Mouse (Mus musculus) CH12.LX (cell line): ENCODE measurements around the gene Rad9a. TPM values are rescaled to one million over a fixed set of nuclear protein-coding genes. Genes with fewer than 3 reads are reported as not detected.

Source experiments
- DNase-seq: peaks from one replicate; pipeline ENCODE4 v3.0.0-alpha.2; 2013; ENCODE audit errors: extremely low read depth
- H3K27ac ChIP-seq: 2 replicates; pipeline ENCODE4 v1.5.1; 2012; ENCODE audit warnings: low read depth, mild to moderate bottlenecking, control low read depth, moderate library complexity; ENCODE audit not compliant: insufficient read depth
- H3K27me3 ChIP-seq: replicated peaks from 2 replicates; pipeline ENCODE3; 2012; ENCODE audit warnings: inconsistent platforms
- H3K36me3 ChIP-seq, 2 experiments: replicated peaks in 1 of 2; 2 replicates each; pipeline versions ENCODE3 to v1.6.1; 2012; ENCODE audit warnings: inconsistent platforms in 1 of 2, low read length in 1 of 2, mild to moderate bottlenecking in 1 of 2, mixed read lengths in 1 of 2, moderate library complexity in 1 of 2; ENCODE audit not compliant: control insufficient read depth in 1 of 2, insufficient read depth in 1 of 2
- H3K4me1 ChIP-seq, 2 experiments: 2 replicates each; pipeline ENCODE4 v1.6.1; 2012; ENCODE audit warnings: inconsistent platforms in 1 of 2, moderate library complexity in 1 of 2; ENCODE audit not compliant: insufficient read depth in 2 of 2, control insufficient read depth in 1 of 2
- H3K4me2 ChIP-seq: 2 replicates; pipeline ENCODE4 v1.6.1; 2012; ENCODE audit warnings: low read depth, mild to moderate bottlenecking, control low read depth; ENCODE audit not compliant: poor library complexity, insufficient read depth, severe bottlenecking
- H3K4me3 ChIP-seq, 3 experiments: fragments of 150-350 bp in 1 of 3; sonication (generic) in 1 of 3; replicated peaks in 1 of 3; 2 replicates each; pipeline versions ENCODE3 to v1.5.1; 2011 to 2012; ENCODE audit warnings: low read depth in 2 of 3, low read length in 2 of 3, mild to moderate bottlenecking in 2 of 3, moderate library complexity in 2 of 3, control low read depth in 1 of 3, improper control_type of control experiment in 1 of 3, inconsistent platforms in 1 of 3, mixed read lengths in 1 of 3; ENCODE audit not compliant: poor library complexity in 1 of 3
- H3K79me2 ChIP-seq: replicated peaks from 2 replicates; pipeline ENCODE4 v1.6.1; 2012; ENCODE audit warnings: mild to moderate bottlenecking, moderate library complexity; ENCODE audit not compliant: control insufficient read depth, poor library complexity, insufficient read depth, severe bottlenecking; ENCODE audit errors: extremely low read depth
- H3K9ac ChIP-seq: 2 replicates; pipeline ENCODE4 v1.6.1; 2012; ENCODE audit warnings: low read depth, mild to moderate bottlenecking, control low read depth, moderate library complexity; ENCODE audit not compliant: insufficient read depth
- H3K9me3 ChIP-seq: replicated peaks from 2 replicates; pipeline ENCODE3; 2012; ENCODE audit warnings: low read length, inconsistent platforms, mixed read lengths
- BHLHE40 ChIP-seq: IDR thresholded peaks from 2 replicates; pipeline ENCODE4 v1.6.1; 2011; ENCODE audit warnings: mild to moderate bottlenecking, low read depth, low read length, improper control_type of control experiment
- IRF4 ChIP-seq: IDR thresholded peaks from 2 replicates; pipeline ENCODE4 v1.6.1; 2014; ENCODE audit warnings: low read depth, mild to moderate bottlenecking, inconsistent platforms, low read length, improper control_type of control experiment
- NRF1 ChIP-seq: IDR thresholded peaks from 2 replicates; pipeline ENCODE4 v1.6.1; 2014; ENCODE audit warnings: low read depth, mild to moderate bottlenecking, inconsistent platforms, low read length, improper control_type of control experiment, moderate library complexity
- PAX5 ChIP-seq: IDR thresholded peaks from 2 replicates; pipeline ENCODE4 v1.6.1; 2012; ENCODE audit warnings: low read length, inconsistent platforms, mixed read lengths
- SIN3A ChIP-seq: IDR thresholded peaks from 2 replicates; pipeline ENCODE4 v1.6.1; 2012; ENCODE audit warnings: low read length, improper control_type of control experiment, inconsistent platforms
- SMC3 ChIP-seq: IDR thresholded peaks from 2 replicates; pipeline ENCODE4 v1.6.1; 2011; ENCODE audit warnings: low read depth, low read length, improper control_type of control experiment
- TBP ChIP-seq: conservative IDR thresholded peaks from 2 replicates; pipeline ENCODE4 v1.6.1; 2011; ENCODE audit warnings: low read depth, low read length, improper control_type of control experiment
- USF1 ChIP-seq: IDR thresholded peaks from 2 replicates; pipeline ENCODE4 v1.6.1; 2014; ENCODE audit warnings: low read depth, mild to moderate bottlenecking, inconsistent platforms, low read length, improper control_type of control experiment
- dilution Hi-C: fragments of 300-500 bp; cut with MboI; formaldehyde crosslinking; loops from 2 replicates; pipeline ENCODE4 v1.14.3; 2020; ENCODE audit warnings: low sequenced_read_pairs; ENCODE audit not compliant: extremely low pct_unique_long_range_greater_than_20kb, extremely low pct_ligation_motif_present
- in situ Hi-C: fragments of 300-500 bp; cut with MboI; formaldehyde crosslinking; loops from 3 replicates; pipeline ENCODE4 v1.14.3; 2019; ENCODE audit warnings: low sequenced_read_pairs, low pct_ligation_motif_present, low pct_unique_long_range_greater_than_20kb, mixed read lengths
- polyA plus RNA-seq: library from polyadenylated mRNA; unstranded; fragments of >175 nt; gene quantifications from 2 replicates; pipeline ENCODE4 v1.2.1, GENCODE M21; 2012; ENCODE audit warnings: low read depth; ENCODE audit not compliant: insufficient read length
- total RNA-seq, 2 experiments: library from RNA; depleted of rRNA; stranded (reverse); fragments of 300-350 nt in 1 of 2; fragments of >200 nt in 1 of 2; gene quantifications; 2 replicates each; pipeline ENCODE4 v1.2.3; 2012 to 2014

Gene Rad9a
- total and polyA plus RNA-seq, 3 experiments: 14.3 to 20.5 (median 20.0) TPM

DNA sequence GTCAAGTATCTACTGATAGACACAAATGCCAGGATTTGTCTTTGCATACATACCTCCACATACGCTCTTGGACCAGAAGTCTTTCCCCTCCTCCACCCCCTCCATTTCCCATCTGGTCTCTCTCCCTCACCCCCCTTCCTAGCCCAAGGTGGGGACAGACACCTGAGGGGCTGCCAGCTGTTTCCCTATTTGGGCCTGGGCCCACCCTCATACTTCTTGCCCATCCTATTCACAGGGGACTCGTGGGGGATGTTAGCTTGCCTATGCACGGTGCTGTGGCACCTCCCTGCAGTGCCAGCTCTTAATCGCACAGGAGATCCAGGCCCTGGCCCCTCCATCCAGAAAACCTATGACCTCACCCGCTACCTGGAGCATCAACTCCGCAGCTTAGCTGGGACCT is 18.5 kb upstream of the Rad9a start:
- in situ Hi-C loops: no loop called here
- no peaks in the 10 kb centered on the region for H3K79me2 ChIP-seq
- H3K9ac ChIP-seq: no peak overlapping the region
- peaks cover 30% of the 10 kb centered on the region for H3K27me3 ChIP-seq
- no peak overlapping the region for H3K4me3 ChIP-seq
- dilution Hi-C loops: no loop called here
- H3K4me1 ChIP-seq: peaks cover 6 to 52% of the 10 kb centered on the region in 2 experiments; a peak in 3 of 4 replicates
- H3K36me3 ChIP-seq: no peaks in the 10 kb centered on the region
- DNase-seq: no peak
- H3K4me2 ChIP-seq: no peak overlapping the region
- H3K9me3 ChIP-seq: no peaks in the 10 kb centered on the region
- H3K27ac ChIP-seq: no peak overlapping the region
- no peak for TF ChIP-seq USF1

DNA sequence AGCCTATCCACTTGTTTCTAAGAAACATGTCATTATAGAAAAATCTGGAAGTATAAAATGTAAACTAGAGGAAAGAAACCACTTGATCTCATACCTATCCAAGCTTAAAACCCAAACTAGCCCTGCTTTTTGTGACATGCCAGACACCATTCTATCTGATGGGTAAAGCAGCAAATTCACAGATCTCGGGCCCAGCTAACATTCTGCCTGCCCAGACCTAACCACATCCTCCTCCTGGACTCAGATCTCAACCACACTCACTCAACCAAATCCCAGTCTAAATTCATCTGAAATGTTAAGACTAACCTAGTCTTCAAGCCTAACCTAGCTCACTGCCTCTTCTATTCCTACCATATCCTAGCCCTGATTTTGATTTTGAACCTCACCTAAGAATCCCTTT is 17.3 kb upstream of the Rad9a start:
- H3K27me3 ChIP-seq: peaks cover 41% of the 10 kb centered on the region
- peaks cover 7 to 56% of the 10 kb centered on the region in 2 experiments; a peak in 3 of 4 replicates for H3K4me1 ChIP-seq

GRCm38 (mm10) chr19:4218293-4218692 is 16.8 kb upstream of the Rad9a start:
- peaks cover 44% of the 10 kb centered on the region for H3K27me3 ChIP-seq
- no peak overlapping the region for H3K27ac ChIP-seq
- H3K36me3 ChIP-seq: no peaks in the 10 kb centered on the region
- peaks cover 10 to 59% of the 10 kb centered on the region in 2 experiments; a peak in 3 of 4 replicates for H3K4me1 ChIP-seq
- in situ Hi-C loops: no loop called here
- TF ChIP-seq SMC3: no peak
- no peak for TF ChIP-seq PAX5
- no peak for TF ChIP-seq TBP
- TF ChIP-seq NRF1: peak; percentile 57
- 0 out of 2 replicates have a peak, but pooled peaks have one; percentile 35 for TF ChIP-seq BHLHE40
- dilution Hi-C loops: no loop called here
- no peak overlapping the region for H3K4me2 ChIP-seq
- no peaks in the 10 kb centered on the region for H3K9me3 ChIP-seq
- H3K79me2 ChIP-seq: no peaks in the 10 kb centered on the region
- no peak for DNase-seq
- no peak overlapping the region for H3K9ac ChIP-seq
- H3K4me3 ChIP-seq: no peak overlapping the region

More for the DNA sequence above, 17.3 kb upstream of the Rad9a start:
- Histone ChIP-seq H3K4me3 (no peak overlapping the region), H3K4me2 (no peak overlapping the region), H3K79me2 (no peaks in the 10 kb centered on the region), H3K27ac (no peak overlapping the region), H3K9ac (no peak overlapping the region), H3K9me3 (no peaks in the 10 kb centered on the region), H3K36me3 (no peaks in the 10 kb centered on the region)
- dilution Hi-C loops (no loop called here), in situ Hi-C loops (no loop called here)
- TF ChIP-seq IRF4 (0 out of 2 replicates have a peak, but pooled peaks have one; percentile 12), SIN3A (no peak)
- peak; percentile 37 for DNase-seq
